Comparison of ENCODE assay signal across 19 mouse cellular contexts in genomic region chr14:34089796-34090195, GRCm38 (mm10). TPM values are rescaled to one million over a fixed set of nuclear protein-coding genes. Genes with fewer than 3 reads are reported as not detected.
"Had no signal": no experiment of that assay in that cellular context is flagged by ENCODE, and none has a peak within 500 bp of the region (broad histone marks: within the 10 kb centered on the region; RNA-seq: fewer than 3 reads in every experiment).

No protein-coding gene starts in this region.

- H3K27ac ChIP-seq: limb, embryonic 13.5 days; liver, embryonic 14.5 days; midbrain, embryonic 10.5 days; midbrain, embryonic 15.5 days had no signal

- ATAC-seq: midbrain, embryonic 15.5 days had no signal

- H3K9ac ChIP-seq: limb, embryonic 13.5 days; liver, embryonic 14.5 days; midbrain, embryonic 15.5 days had no signal

- H3K4me1 ChIP-seq: midbrain, embryonic 10.5 days; midbrain, embryonic 15.5 days had no signal

- H3K4me3 ChIP-seq: limb, embryonic 13.5 days; midbrain, embryonic 10.5 days; midbrain, embryonic 15.5 days had no signal

- H3K9me3 ChIP-seq: limb, embryonic 13.5 days; midbrain, embryonic 10.5 days; midbrain, embryonic 15.5 days had no signal

- H3K36me3 ChIP-seq: limb, embryonic 13.5 days; midbrain, embryonic 10.5 days; midbrain, embryonic 15.5 days had no signal

- H3K4me2 ChIP-seq: limb, embryonic 13.5 days; midbrain, embryonic 15.5 days had no signal

- H3K27me3 ChIP-seq: limb, embryonic 13.5 days; midbrain, embryonic 15.5 days had no signal

- DNase-seq: kidney, postnatal 36 days; layer of hippocampus, adult 9-11 months; layer of hippocampus, postnatal 36 days; lung, adult 18-20 months; lung, postnatal 36 days; right cerebral cortex, adult 18-20 months; right cerebral cortex, postnatal 25 days; thymus, postnatal 36 days had no signal

RNA-seq across cellular contexts. Expression of gene Anxa8, which starts 4.0 kb away (rescaled TPM):
- polyA plus RNA-seq: liver, adult 2 months; neural tube, embryonic 14.5 days had no signal

RNA-seq across cellular contexts. Expression of gene A630023A22Rik, which starts 12.8 kb away (rescaled TPM):
- polyA plus RNA-seq: kidney, embryonic 16.5 days; liver, adult 2 months; liver, embryonic 14.5 days; midbrain, embryonic 10.5 days; midbrain, embryonic 15.5 days; small intestine, adult 2 months had no signal

RNA-seq across cellular contexts. Expression of gene Antxrl, which starts 37.3 kb away (rescaled TPM):
- polyA plus RNA-seq: kidney, embryonic 16.5 days; limb, embryonic 13.5 days; liver, adult 2 months; liver, embryonic 14.5 days; lung, embryonic 16.5 days; midbrain, embryonic 10.5 days; midbrain, embryonic 15.5 days; neural tube, embryonic 14.5 days; small intestine, adult 2 months; stomach, embryonic 16.5 days; thymus, postnatal 0 days had no signal
